Mouse (Mus musculus) embryonic facial prominence, embryonic 11.5 days (tissue): ENCODE data around the gene Hivep3. TPM values are rescaled to one million over a fixed set of nuclear protein-coding genes. Genes with fewer than 3 reads are reported as not detected.

Source experiments
- ATAC-seq: fragments of 200-750 bp; cut with Nextera tagmentation; replicated peaks from 2 replicates; pipeline ENCODE4 v1.8.0; 2017; ENCODE audit warnings: low read depth; ENCODE audit not compliant: insufficient number of reproducible peaks, low FRiP score, low TSS enrichment
- DNase-seq: peaks from one replicate; pipeline ENCODE4 v3.0.0-alpha.2; 2015; ENCODE audit warnings: low spot score
- H3K27ac ChIP-seq: fragments of 300-500 bp; sonication (generic); replicated peaks from 2 replicates; pipeline ENCODE4 v1.5.1; 2014; ENCODE audit warnings: mild to moderate bottlenecking, low read depth, low read length, control low read depth
- H3K27me3 ChIP-seq: fragments of 300-500 bp; sonication (generic); 2 replicates; pipeline ENCODE4 v1.6.1; 2014; ENCODE audit warnings: mild to moderate bottlenecking, low read length, moderate library complexity, mixed read lengths; ENCODE audit not compliant: control insufficient read depth, insufficient read depth
- H3K36me3 ChIP-seq: fragments of 300-500 bp; sonication (generic); replicated peaks from 2 replicates; pipeline ENCODE4 v1.6.1; 2014; ENCODE audit warnings: low read depth, mild to moderate bottlenecking, low read length, moderate library complexity, mixed read lengths; ENCODE audit not compliant: control insufficient read depth, insufficient read depth
- H3K4me1 ChIP-seq: fragments of 300-500 bp; sonication (generic); 2 replicates; pipeline ENCODE4 v1.6.1; 2014; ENCODE audit warnings: low read length, mixed read lengths; ENCODE audit not compliant: control insufficient read depth, insufficient read depth
- H3K4me2 ChIP-seq: fragments of 300-500 bp; sonication (generic); 2 replicates; pipeline ENCODE4 v1.6.1; 2014; ENCODE audit warnings: low read depth, mild to moderate bottlenecking, control low read depth, low read length, moderate library complexity
- H3K4me3 ChIP-seq: fragments of 300-500 bp; sonication (generic); 2 replicates; pipeline ENCODE4 v1.5.1; 2014; ENCODE audit warnings: low read depth, low read length, control low read depth
- H3K9ac ChIP-seq: fragments of 300-500 bp; sonication (generic); replicated peaks from 2 replicates; pipeline ENCODE4 v1.6.1; 2014; ENCODE audit warnings: mild to moderate bottlenecking, control low read depth, low read length
- H3K9me3 ChIP-seq: fragments of 300-500 bp; sonication (generic); replicated peaks from 2 replicates; pipeline ENCODE4 v1.6.1; 2016; ENCODE audit warnings: mild to moderate bottlenecking, low read length, inconsistent platforms, mixed read lengths; ENCODE audit not compliant: control insufficient read depth
- WGBS: fragments of 180-500 bp; shearing (Covaris S2); extraction: QIAGEN DNeasy Blood & Tissue Kit; methylation state at CpG from one replicate; pipeline ENCODE4 v1.1.7; 2014; 5-methylcytosine and 5-hydroxymethylcytosine counted together
- polyA plus RNA-seq: library from polyadenylated mRNA; unstranded; fragments of >200 nt; fragmentation: Nextera tagmentation; extraction: Ambion mirVana; gene quantifications from 2 replicates; pipeline ENCODE4 v1.2.1, GENCODE M21; 2014

The Hivep3 gene
- polyA plus RNA-seq, 1 experiment from 2014 or later, result 1.6 TPM

DNA sequence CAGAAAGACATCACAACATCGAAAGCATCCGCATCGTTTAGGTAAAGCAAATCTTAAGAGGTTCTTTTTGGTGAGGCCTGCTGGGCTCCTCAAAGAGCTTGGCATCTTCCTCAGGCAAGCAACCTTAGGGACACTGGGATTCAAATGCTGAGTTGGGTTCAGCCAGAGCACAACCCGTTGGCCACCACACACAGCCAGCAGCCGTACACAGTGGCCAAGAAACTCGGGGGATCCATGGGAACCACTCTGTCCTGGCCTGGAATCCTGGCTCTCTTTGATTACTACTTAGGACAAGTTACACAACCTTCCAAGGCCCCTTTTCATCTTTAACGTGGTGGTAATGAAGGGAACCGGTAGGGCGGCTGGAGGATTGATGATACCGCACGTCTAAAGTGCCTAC, 16.1 kb upstream of the Hivep3 start:
- Histone ChIP-seq H3K9me3 (no peaks in the 10 kb centered on the region), H3K27me3 (no peaks in the 10 kb centered on the region), H3K27ac (no peak overlapping the region), H3K4me1 (no peaks in the 10 kb centered on the region), H3K36me3 (no peaks in the 10 kb centered on the region), H3K4me3 (no peak overlapping the region), H3K4me2 (no peak overlapping the region), H3K9ac (no peak overlapping the region)
- no peak for ATAC-seq
- WGBS, result 92% methylated on average over 11 of the region's 11 CpGs
- no peak for DNase-seq

DNA sequence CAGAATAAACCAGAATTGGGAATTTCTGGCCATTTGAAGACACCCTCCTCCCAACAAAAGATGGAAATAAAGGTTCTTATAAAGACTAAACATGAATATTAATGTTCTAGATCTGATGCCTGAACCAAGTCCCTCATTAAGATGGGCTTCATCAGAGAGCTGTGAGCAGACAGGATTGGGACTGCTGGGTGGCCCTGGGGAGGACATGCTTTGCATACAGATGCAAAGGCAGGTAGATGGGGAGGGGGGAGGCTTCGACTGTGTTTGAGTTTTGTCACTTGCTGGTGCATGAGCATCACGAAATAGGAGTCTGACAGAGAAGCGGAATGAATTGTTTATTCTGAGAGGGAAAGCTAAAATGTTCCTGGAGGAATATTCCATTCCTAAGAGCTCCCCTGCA, 12.1 kb upstream of the Hivep3 start:
- DNase-seq, result no peak

DNA sequence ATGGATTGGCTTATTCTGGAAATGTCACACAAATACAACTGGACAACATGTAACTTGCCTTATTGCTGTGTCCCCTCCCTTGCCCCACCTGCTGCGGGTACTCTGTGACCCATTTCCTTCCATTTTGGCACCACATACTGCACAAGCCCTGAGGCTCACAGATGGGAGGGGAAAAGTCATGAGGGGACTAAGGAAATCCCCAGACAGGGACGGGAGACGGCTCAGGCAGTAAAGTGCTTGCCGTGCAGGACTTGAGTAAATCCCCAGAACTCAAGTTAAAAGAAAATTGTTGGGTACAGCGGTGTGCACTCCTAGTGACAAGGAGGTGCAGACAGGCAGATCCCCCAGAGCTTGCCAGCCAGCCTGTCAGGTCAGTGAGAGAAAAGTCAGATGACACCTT, 7.5 kb upstream of the Hivep3 start:
- H3K4me2 ChIP-seq, result no peak overlapping the region
- DNase-seq, result no peak
- no peak overlapping the region for H3K27ac ChIP-seq
- ATAC-seq, result no peak
- H3K9me3 ChIP-seq, result no peaks in the 10 kb centered on the region
- WGBS, result 62% methylated on average over 5 of the region's 5 CpGs
- H3K4me3 ChIP-seq, result no peak overlapping the region
- no peaks in the 10 kb centered on the region for H3K36me3 ChIP-seq
- no peaks in the 10 kb centered on the region for H3K4me1 ChIP-seq
- H3K27me3 ChIP-seq, result no peaks in the 10 kb centered on the region
- H3K9ac ChIP-seq, result no peak overlapping the region

More for the DNA sequence above, 12.1 kb upstream of the Hivep3 start:
- ATAC-seq, result no peak
- Histone ChIP-seq H3K4me3 (no peak overlapping the region), H3K4me2 (no peak overlapping the region), H3K27me3 (no peaks in the 10 kb centered on the region), H3K9me3 (no peaks in the 10 kb centered on the region), H3K27ac (no peak overlapping the region), H3K36me3 (no peaks in the 10 kb centered on the region), H3K4me1 (no peaks in the 10 kb centered on the region), H3K9ac (no peak overlapping the region)
- 72% methylated on average over 3 of the region's 3 CpGs for WGBS

DNA sequence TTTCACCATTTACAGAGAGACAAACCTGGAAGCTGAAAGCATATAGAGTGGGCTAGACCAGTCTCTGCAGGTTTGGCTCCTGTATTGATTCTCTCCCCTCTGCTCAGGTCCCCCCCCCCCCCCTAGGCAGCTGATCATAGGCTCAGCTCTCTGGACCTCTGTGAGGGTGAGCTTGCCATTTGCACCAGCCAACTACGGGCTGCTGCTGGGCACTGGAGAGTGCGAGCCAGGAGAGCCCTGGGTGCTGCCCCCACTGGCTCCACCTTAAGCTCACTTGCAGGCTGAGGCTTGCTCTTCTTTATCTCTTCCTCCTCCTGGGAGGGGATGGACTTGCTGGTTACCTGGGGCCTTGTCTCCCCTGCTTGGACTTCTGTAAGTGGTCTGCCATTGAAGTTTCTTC, 5.7 kb upstream of the Hivep3 start:
- no peaks in the 10 kb centered on the region for H3K9me3 ChIP-seq
- H3K36me3 ChIP-seq, result no peaks in the 10 kb centered on the region
- no peak for DNase-seq
- no peak overlapping the region for H3K9ac ChIP-seq
- H3K4me1 ChIP-seq, result no peaks in the 10 kb centered on the region
- H3K4me2 ChIP-seq, result no peak overlapping the region
- no peaks in the 10 kb centered on the region for H3K27me3 ChIP-seq
- 71% methylated on average over 2 of the region's 2 CpGs for WGBS
- H3K27ac ChIP-seq, result no peak overlapping the region
- ATAC-seq, result no peak
- no peak overlapping the region for H3K4me3 ChIP-seq

DNA sequence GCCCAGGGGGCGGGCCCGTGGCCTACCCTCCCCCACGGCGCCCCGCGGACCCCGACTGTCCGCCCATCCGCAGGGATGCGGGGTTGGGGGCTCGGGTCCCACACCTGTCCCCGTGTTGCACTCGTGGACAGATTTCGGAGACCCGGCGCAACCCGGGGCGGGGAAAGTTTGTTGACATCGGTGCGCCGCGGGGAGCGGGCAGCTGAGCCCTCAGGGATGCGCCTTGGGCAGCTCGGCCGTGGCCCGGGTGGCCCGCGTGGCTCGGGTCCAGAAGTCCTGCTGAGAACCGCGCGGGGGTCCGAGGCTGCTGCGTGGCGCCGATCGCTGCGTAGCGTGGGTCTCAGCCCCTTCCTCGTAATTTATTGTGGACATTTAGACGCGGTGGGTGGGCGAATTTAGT, 358 bp downstream of the Hivep3 start:
- H3K4me2 ChIP-seq, result peak overlapping the region; percentile 100
- DNase-seq (no peak), ATAC-seq (peak; percentile 44; the same call in 1 of the 2 replicates)
- no peaks in the 10 kb centered on the region for H3K36me3 ChIP-seq
- peaks cover 4% of the 10 kb centered on the region for H3K27me3 ChIP-seq
- no peaks in the 10 kb centered on the region for H3K9me3 ChIP-seq
- H3K9ac ChIP-seq, result peak overlapping the region; percentile 54
- peak overlapping the region; percentile 73 for H3K4me3 ChIP-seq
- H3K4me1 ChIP-seq, result no peaks in the 10 kb centered on the region; the same call in 1 of the 2 replicates
- H3K27ac ChIP-seq, result no peak overlapping the region
- WGBS, result under 1% methylated on average over 43 of the region's 44 CpGs

DNA sequence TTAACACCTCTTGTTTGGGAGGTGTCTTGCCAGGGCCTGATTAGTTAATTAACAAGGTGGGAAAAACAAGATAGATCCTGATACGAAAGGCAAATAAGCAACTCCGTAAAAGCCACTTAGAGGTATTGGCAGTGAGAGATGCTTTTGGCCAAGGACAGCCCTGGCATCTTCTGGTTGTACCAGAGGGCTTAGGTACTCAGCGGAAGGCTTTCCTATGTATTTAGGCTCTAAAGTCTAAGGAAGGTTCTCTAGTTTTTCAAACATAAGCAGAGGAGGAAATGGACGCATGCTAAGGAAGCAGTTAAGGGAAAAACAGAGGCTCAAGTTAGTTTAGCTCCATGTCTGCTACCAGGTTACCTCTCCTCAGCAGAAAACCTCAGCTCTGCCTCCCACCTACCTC, 768 bp downstream of the Hivep3 start:
- peak overlapping the region; percentile 54 for H3K9ac ChIP-seq

DNA sequence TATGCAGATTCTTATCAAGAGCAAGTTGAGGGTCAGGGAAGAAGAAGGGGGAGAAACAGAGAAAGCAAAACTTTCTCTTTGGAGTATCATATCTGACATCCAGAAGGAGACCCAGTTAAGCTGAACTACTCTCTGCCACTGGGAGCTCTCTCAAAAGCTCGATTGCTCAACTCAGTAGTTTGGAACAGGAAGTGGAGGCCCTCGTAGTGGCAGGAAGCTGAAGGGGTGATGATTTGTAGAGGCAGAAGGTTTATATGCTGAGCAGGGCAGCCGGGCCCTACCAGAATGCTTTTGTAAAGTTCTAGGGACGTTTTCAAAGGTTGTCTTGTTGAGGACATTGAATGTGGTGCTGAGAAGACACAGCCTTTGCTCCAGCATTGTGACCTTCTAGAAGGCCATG, 5.1 kb downstream of the Hivep3 start:
- no peaks in the 10 kb centered on the region for H3K9me3 ChIP-seq
- H3K4me1 ChIP-seq, result no peaks in the 10 kb centered on the region; the same call in 1 of the 2 replicates
- no peak for DNase-seq
- no peak overlapping the region for H3K9ac ChIP-seq
- no peaks in the 10 kb centered on the region for H3K36me3 ChIP-seq
- ATAC-seq, result no peak
- H3K27ac ChIP-seq, result no peak overlapping the region
- H3K27me3 ChIP-seq, result peaks cover 4% of the 10 kb centered on the region
- 49% methylated on average over 4 of the region's 4 CpGs for WGBS
- no peak overlapping the region for H3K4me2 ChIP-seq
- H3K4me3 ChIP-seq, result no peak overlapping the region

More for the DNA sequence above, 768 bp downstream of the Hivep3 start:
- DNase-seq, result no peak
- Histone ChIP-seq H3K27me3 (peaks cover 4% of the 10 kb centered on the region), H3K36me3 (no peaks in the 10 kb centered on the region), H3K4me3 (peak overlapping the region; percentile 73), H3K4me1 (no peaks in the 10 kb centered on the region; the same call in 1 of the 2 replicates), H3K27ac (no peak overlapping the region), H3K9me3 (no peaks in the 10 kb centered on the region), H3K4me2 (peak overlapping the region; percentile 100)
- WGBS, result 26% methylated on average over 4 of the region's 4 CpGs
- no peak for ATAC-seq

DNA sequence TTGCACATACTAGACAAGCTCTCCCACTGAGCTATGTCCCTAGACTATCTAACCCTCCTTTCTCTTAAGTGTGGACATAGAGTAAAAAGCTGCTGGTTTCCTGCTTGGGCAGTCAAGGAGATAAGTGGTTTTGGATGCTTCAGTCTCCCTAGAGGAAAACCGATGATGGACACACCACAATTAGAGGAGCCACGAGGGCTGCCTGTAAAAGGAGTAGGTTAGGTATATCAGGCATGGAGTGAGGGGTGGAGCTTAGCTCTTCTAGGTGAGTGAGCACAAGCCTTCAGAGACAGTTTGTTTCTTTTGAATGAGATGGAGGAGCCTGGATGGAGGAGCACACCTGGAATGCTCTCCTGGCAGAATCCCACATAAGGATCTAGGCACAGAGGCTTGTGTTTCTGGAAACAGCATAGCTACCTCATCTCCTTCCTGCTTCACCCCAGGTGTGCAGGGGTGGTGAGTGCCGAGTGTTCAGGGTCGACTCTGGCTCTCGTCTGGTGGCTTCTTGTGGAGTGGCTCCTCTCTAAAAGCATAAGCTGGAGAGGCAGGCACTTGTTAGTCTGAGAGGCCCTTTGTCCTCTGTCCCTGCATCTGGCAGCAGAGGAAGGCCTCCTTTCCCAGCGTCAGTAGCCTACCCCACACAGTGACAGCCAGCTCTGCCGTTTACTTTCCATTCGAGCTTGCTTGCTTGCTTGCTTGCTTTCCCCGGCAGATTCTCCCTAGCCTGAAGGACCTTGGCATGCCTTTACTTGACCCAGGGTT, 5.9 kb downstream of the Hivep3 start:
- Histone ChIP-seq H3K9ac (no peak overlapping the region), H3K27ac (no peak overlapping the region), H3K36me3 (no peaks in the 10 kb centered on the region), H3K4me2 (no peak overlapping the region), H3K9me3 (no peaks in the 10 kb centered on the region), H3K27me3 (no peaks in the 10 kb centered on the region), H3K4me3 (no peak overlapping the region), H3K4me1 (no peaks in the 10 kb centered on the region)
- DNase-seq (no peak), ATAC-seq (no peak)
- 35% methylated on average over 9 of the region's 9 CpGs for WGBS
